Mouse (Mus musculus): Measurements from ENCODE around the gene Hexb. TPM values are rescaled to one million over a fixed set of nuclear protein-coding genes. Genes with fewer than 3 reads are reported as not detected.

Hexb gene
- polyA plus RNA-seq (2021) = 135 TPM

DNA sequence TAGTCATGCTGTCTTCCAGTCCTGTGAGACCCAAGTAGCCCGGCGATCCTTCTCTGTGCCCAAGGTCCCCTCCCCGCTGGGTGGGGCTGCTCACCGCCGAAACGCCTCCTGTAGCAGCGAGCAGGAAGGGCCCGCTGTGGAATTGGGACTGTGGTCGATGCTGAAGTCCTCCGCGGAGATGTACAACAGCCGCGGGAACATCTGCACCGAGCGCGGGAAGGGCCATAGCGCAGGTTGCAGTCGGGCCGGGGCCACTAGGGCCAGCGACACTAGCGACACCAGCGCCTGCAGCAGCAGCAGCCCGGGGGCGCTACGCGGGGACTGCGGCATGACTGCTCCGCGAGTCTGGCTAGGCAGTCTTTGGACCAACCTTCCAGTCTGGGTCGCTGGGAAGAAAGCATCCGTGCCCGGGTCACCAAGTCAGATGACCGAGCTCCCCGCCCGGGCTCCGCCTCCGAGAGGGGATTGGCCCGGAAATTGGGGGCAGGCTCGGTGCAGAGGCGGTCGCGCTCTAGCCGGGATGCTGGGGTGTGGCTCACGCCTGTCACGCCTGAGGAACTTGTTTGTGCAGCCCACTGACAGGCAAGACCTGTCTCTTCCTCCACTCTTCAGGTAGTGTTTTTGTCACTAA is at the start of gene Hexb:
Hexb (minus strand) TSS at position 426 of the 631 bp plus-strand sequence.
- CTCF ChIA-PET = no interaction called here
- peak; percentile 79 for ATAC-seq
- TF ChIP-seq CTCF (IDR thresholded peaks at IDR 0.05) = peak; percentile 50
- no peaks in the 10 kb centered on the region for H3K27me3 ChIP-seq
- in situ Hi-C loops (cut with MboI; ENCODE audit: low pct_unique_long_range_greater_than_20kb) = no loop called here
- DNase-seq (ENCODE audit: low read depth, low spot score) = peak; percentile 37
- POLR2A ChIA-PET = interaction anchor here (0.7 kb wide), 1 partner anchor 8 kb away, joined by 3 read pairs; no protein-coding TSS in a partner anchor

DNA sequence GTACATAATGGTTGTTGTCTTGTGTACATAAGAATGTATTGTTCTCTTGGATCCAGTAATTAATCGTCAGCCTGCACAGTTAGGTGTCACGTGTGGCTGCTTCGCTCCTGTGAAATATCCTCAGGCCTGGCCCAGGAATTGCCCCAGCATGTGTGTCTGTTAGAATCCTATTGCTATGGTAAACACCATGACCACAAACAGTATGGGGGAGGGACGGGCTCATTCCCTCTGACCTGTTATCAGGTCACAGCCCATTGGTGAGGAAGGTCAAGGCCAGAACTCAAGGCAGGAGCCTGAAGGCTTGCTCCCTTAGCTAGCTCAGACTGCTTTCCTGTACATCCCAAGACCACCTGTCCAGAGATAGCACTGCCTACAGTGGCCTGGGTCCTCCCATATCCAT is 49.6 kb upstream of the Hexb start:
- in situ Hi-C loops (cut with MboI; ENCODE audit: low pct_unique_long_range_greater_than_20kb) = loop anchor here (5.0 to 10.0 kb wide), 2 partner anchors 110 to 297 kb away; no protein-coding TSS in a partner anchor
- ChIA-PET POLR2A (no interaction called here), CTCF (interaction anchor here (1.9 kb wide), 1 partner anchor 691 kb away, joined by 7 read pairs; no protein-coding TSS in a partner anchor)
- H3K27me3 ChIP-seq = no peaks in the 10 kb centered on the region
- no peak for ATAC-seq
- TF ChIP-seq CTCF (IDR thresholded peaks at IDR 0.05) = no peak
- no peak for DNase-seq (ENCODE audit: low read depth, low spot score)

DNA sequence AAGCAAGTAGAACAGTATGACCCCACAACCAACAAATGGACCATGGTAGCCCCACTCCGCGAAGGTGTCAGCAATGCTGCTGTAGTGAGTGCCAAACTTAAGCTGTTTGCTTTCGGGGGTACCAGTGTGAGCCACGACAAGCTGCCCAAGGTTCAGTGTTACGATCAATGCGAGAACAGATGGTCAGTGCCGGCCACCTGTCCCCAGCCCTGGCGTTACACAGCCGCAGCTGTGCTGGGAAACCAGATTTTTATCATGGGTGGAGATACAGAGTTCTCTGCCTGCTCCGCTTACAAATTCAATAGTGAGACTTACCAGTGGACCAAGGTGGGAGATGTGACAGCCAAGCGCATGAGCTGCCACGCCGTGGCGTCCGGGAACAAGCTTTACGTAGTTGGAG is 48.1 kb upstream of the Hexb start:
- no peaks in the 10 kb centered on the region for H3K27me3 ChIP-seq
- ChIA-PET POLR2A (no interaction called here), CTCF (interaction anchor here (1.9 kb wide), 1 partner anchor 692 kb away, joined by 7 read pairs; no protein-coding TSS in a partner anchor)
- TF ChIP-seq CTCF (IDR thresholded peaks at IDR 0.05) = no peak
- DNase-seq (ENCODE audit: low read depth, low spot score) = no peak
- no peak for ATAC-seq
- in situ Hi-C loops (cut with MboI; ENCODE audit: low pct_unique_long_range_greater_than_20kb) = loop anchor here (5.0 to 10.0 kb wide), 2 partner anchors 111 to 299 kb away; no protein-coding TSS in a partner anchor

DNA sequence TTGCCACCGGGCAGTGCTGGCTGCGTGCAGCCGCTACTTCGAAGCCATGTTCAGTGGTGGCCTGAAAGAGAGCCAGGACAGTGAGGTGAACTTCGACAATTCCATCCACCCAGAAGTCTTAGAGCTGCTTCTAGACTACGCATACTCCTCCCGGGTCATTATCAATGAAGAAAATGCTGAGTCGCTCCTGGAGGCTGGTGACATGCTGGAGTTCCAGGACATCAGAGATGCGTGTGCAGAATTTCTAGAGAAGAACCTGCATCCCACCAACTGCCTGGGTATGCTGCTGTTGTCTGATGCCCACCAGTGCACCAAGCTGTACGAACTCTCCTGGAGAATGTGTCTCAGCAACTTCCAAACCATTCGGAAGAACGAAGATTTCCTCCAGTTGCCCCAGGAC is 47.0 kb upstream of the Hexb start:
- no peaks in the 10 kb centered on the region for H3K27me3 ChIP-seq
- ChIA-PET CTCF (no interaction called here), POLR2A (no interaction called here)
- DNase-seq (ENCODE audit: low read depth, low spot score) (no peak), ATAC-seq (no peak)
- in situ Hi-C loops (cut with MboI; ENCODE audit: low pct_unique_long_range_greater_than_20kb) = loop anchor here (5.0 to 10.0 kb wide), 2 partner anchors 112 to 300 kb away; no protein-coding TSS in a partner anchor
- TF ChIP-seq CTCF (IDR thresholded peaks at IDR 0.05) = no peak

DNA sequence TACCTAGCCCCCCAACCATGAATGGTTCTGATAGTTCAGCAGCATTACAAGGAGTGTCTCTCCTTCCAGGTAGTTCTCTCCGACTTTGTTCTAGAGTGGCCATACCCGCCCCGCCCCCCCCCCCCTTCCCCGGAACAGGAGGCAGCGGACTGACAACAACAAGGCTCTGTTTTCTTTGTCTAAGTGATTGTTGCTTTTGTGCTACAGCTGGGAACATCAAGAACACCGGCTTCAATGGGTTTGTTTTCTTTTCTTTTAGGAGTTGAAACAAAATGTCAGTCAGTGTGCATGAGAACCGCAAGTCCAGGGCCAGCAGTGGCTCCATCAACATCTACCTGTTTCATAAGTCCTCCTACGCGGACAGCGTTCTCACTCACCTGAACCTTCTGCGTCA is 46.6 kb upstream of the Hexb start:
- CTCF ChIA-PET = interaction anchor here (3.0 kb wide), 1 partner anchor 694 kb away, joined by 14 read pairs; no protein-coding TSS in a partner anchor
- DNase-seq (ENCODE audit: low read depth, low spot score) (no peak), ATAC-seq (no peak)
- H3K27me3 ChIP-seq = no peaks in the 10 kb centered on the region
- in situ Hi-C loops (cut with MboI; ENCODE audit: low pct_unique_long_range_greater_than_20kb) = loop anchor here (5.0 to 10.0 kb wide), 2 partner anchors 113 to 300 kb away; no protein-coding TSS in a partner anchor
- TF ChIP-seq CTCF (IDR thresholded peaks at IDR 0.05) = no peak
- POLR2A ChIA-PET = interaction anchor here (0.5 kb wide), 1 partner anchor 225 kb away, joined by 3 read pairs; no protein-coding TSS in a partner anchor

DNA sequence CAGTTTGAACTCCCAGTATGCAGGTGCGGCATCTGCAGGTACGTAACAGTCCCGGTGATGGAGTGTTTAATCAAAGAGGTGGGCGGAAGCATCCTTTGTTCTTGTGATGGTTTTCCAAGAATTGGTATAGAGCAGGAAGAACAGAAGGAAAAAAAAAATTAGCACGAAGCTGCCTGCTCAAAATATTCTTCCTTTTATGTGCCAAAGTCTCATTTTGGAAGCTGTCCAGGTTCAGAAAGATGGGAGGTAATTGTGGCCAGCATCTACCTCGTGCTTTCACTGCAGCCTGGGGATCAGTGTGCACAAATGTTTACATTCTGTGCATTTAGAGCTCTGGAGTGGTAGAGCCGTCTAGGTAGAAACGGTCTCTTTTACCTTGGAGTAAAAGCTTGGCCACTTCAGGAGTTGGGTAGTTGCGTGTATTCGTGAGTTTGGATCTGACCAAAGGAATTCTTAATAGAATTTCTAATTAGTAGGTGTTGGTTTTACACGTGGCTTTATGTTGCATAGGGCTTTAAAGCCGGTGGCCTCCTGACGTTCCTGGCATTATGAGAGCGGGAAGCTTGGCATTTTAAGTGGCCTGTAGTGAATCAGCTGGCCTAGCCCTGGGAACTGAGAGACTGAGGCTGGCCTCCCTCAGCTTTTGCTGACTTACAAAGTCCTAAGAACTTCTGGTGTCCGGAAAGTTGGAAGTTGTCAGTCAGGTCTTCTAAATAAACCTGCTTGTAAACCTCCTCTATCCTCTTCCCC is 46.0 kb upstream of the Hexb start:
- no peak for ATAC-seq
- DNase-seq (ENCODE audit: low read depth, low spot score) = no peak
- CTCF ChIA-PET = interaction anchor here (3.0 kb wide), 1 partner anchor 695 kb away, joined by 14 read pairs; no protein-coding TSS in a partner anchor

DNA sequence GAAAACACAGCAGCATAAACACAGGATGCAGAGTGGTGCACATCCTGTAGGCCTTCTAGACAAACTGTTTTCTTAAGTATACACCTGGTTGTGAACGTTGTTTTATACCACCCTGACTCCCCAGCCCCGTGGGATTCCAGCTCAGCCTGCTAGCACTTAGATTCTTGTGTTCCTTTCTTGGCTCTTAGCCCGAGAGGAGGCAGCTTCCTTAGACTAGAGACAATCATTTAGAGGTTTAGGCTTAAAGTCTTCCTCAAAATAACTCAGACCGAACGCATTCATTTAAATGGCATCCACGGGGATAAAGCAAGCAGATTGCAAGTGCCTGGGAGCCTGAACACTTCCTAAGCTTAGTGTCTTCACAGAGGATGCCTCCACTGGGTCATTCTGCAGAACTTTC is 44.6 kb upstream of the Hexb start:
- DNase-seq (ENCODE audit: low read depth, low spot score) = no peak

More for the DNA sequence above, 46.0 kb upstream of the Hexb start:
- TF ChIP-seq CTCF (IDR thresholded peaks at IDR 0.05) = no peak
- in situ Hi-C loops (cut with MboI; ENCODE audit: low pct_unique_long_range_greater_than_20kb) = loop anchor here (10.0 kb wide), 1 partner anchor 301 kb away; no protein-coding TSS in a partner anchor
- no peaks in the 10 kb centered on the region for H3K27me3 ChIP-seq
- POLR2A ChIA-PET = interaction anchor here (0.5 kb wide), 1 partner anchor 226 kb away, joined by 3 read pairs; no protein-coding TSS in a partner anchor

DNA sequence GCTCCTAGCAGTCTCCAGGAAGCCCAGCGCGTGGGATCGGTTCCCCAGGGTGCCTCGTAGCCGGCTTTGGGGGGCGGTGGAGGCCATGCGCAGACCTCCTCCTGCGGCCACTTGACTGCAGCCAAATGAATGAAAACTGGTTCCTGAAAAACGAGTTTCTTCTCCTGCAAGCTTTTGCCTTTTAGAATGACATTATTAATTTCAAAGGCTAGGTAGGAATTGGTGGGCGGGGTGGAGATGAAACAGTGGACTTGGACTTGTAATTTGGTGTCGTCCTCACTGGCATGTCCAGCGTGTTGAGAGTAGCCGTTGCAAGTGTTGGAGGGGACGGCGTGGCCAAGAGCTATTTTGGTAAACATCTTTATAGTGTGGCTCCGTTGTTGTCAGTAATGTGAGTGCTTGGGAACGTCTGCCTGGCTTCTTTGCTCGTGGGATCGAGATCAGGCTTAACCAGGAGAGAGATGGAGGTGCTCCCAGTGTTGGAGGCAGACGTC is 43.7 kb upstream of the Hexb start:
- ChIA-PET POLR2A (interaction anchor here (0.6 to 1.2 kb wide), 2 partner anchors 245 to 633 kb away, joined by 3 read pairs; no protein-coding TSS in a partner anchor), CTCF (interaction anchor here (1.3 to 6.6 kb wide), 3 partner anchors 406 to 697 kb away, joined by 3 to 49 read pairs (median 14); no protein-coding TSS in a partner anchor)
- no peaks in the 10 kb centered on the region for H3K27me3 ChIP-seq
- TF ChIP-seq CTCF (IDR thresholded peaks at IDR 0.05) = no peak
- ATAC-seq = no peak
- no peak for DNase-seq (ENCODE audit: low read depth, low spot score)
- in situ Hi-C loops (cut with MboI; ENCODE audit: low pct_unique_long_range_greater_than_20kb) = loop anchor here (10.0 kb wide), 1 partner anchor 303 kb away; no protein-coding TSS in a partner anchor

More for the DNA sequence above, 44.6 kb upstream of the Hexb start:
- ChIA-PET CTCF (interaction anchor here (1.1 to 3.0 kb wide), 2 partner anchors 67 to 696 kb away, joined by 3 to 14 read pairs; no protein-coding TSS in a partner anchor), POLR2A (interaction anchor here (0.5 to 1.2 kb wide), 2 partner anchors 125 to 632 kb away, joined by 3 read pairs; no protein-coding TSS in a partner anchor)
- ATAC-seq = no peak
- no peak for TF ChIP-seq CTCF (IDR thresholded peaks at IDR 0.05)
- no peaks in the 10 kb centered on the region for H3K27me3 ChIP-seq
- in situ Hi-C loops (cut with MboI; ENCODE audit: low pct_unique_long_range_greater_than_20kb) = loop anchor here (10.0 kb wide), 1 partner anchor 302 kb away; no protein-coding TSS in a partner anchor

DNA sequence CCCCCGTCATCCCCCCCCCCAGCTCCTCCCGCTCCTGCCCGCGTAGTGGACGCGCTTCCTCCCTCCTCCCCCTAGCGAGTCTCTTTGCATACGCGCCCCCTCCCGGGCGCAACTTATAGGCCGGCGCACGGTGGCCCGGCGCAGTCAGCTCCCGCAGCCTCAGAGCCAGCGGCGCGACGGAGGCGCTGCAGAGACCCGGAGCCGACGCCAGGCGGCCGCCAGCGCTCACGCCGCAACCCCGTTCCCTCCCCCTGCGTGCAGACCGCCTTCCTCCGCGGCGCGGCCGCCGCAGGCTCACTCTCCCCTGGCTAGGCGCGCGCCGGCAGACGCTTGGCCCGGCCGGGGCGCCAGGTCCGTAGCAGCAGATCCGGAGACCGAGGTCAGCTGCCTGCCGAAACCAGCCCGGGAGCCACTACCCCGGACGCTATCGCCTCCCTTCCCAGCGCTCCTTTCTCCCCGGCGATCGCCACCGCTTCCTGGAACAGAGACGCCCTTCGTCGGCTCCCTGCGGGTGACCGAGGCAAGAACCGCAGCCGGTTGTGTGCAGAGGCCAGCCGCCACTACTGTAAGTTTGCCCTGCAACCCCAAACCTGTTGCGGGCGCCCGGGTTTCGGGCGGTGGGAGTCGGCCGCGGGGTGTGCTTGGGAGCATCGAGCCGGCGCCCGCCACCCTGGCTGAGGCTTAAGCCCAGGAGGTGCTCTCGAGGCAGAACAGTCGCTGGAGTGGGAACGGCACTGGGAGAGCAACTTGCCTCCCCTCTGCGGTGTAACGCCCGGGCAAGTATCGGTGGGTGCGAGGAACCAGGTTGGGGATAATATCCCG is 43.0 kb upstream of the Hexb start, which contains the start of gene Enc1:
Enc1 (plus strand) TSS at position 141 of the 822 bp plus-strand sequence.
- ChIA-PET POLR2A (interaction anchor here (0.6 to 1.2 kb wide), 3 partner anchors 17 to 633 kb away, joined by 3 to 6 read pairs (median 4); no protein-coding TSS in a partner anchor), CTCF (interaction anchor here (0.8 to 6.6 kb wide), 8 partner anchors 7 to 698 kb away, joined by 3 to 49 read pairs (median 4); no protein-coding TSS in a partner anchor)
- H3K27me3 ChIP-seq = no peaks in the 10 kb centered on the region
- in situ Hi-C loops (cut with MboI; ENCODE audit: low pct_unique_long_range_greater_than_20kb) = loop anchor here (10.0 kb wide), 1 partner anchor 304 kb away; no protein-coding TSS in a partner anchor
- DNase-seq (ENCODE audit: low read depth, low spot score) = no peak
- TF ChIP-seq CTCF (IDR thresholded peaks at IDR 0.05) = no peak
- ATAC-seq = peak; percentile 86

All from Patski (cell line).